Mouse (Mus musculus): Measurements from ENCODE around the gene Hvcn1.
A peak's percentile ranks its signal among the peaks of the same experiment; 100 is the strongest.
"Not testable (repeated sequence)": the region's sequence is repeated elsewhere in the genome, so short reads cannot be mapped to it uniquely, and the experiment has no call there.

The Hvcn1 gene

DNA sequence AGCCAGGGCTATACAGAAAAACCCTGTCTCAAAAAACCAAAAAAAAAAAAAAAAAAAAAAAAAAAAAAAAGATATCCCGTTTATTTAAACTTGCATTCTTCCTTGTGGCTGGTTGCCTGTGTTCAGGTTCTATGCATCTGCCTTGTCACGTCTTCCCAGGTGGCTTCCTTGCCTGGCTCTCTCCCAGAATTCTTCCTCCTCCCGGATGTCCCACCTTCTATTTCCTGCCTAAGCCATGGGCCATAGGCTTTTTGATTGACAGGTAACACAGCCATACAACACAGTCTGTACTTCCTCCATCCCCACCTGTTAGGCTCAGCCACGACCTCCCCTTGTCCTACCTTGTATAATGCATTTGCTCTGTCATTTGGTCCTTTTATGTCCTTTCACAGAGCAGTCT lies at the start of gene Hvcn1:
Gene Hvcn1 (plus strand): TSS at position 330 of the 400 bp plus-strand sequence.
- no peak for DNase-seq (ENCODE audit: low spot score in 2 of 2)

DNA sequence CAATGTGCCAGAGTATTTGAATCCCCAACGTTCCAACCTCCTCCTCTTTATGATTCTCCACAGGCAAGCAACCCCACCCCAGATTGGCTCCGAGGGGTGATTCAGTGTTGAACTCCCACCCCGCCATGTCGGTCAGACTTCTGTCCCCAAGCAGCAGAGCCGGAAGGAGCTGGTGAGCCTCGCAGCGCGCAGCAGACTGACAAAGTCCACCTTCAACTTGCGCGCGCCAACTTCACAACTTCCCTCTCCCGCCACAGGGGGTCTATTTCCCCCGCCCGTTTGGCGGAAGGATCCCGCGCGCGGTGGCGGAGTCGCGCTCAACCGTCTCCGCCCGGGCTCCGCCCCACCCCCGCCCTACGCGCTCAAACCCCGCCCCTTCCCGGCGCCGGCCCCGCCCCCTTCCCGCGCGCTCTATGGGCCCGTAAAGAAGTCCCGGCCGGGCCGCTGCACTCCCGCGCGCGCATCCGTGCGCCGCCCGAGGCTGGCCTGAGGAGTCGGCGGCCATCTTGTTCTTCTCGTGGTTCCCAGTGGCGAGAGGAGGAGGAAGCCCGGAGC lies 48.7 kb upstream of the Hvcn1 start, which contains the start of gene Ppp1cc:
Gene Ppp1cc (plus strand): TSS at position 452 of the 555 bp plus-strand sequence.
- peak; percentile 55 to 90 for DNase-seq (ENCODE audit: low spot score in 2 of 2)

GRCm38 (mm10) chr5:122158557-122159515 lies 47.8 kb upstream of the Hvcn1 start:
- DNase-seq (ENCODE audit: low spot score in 2 of 2) = no peak

- DNase-seq (ENCODE audit: low spot score in 2 of 2) = no peak
Measured at GRCm38 (mm10) chr5:122163194-122163593, 43.4 kb upstream of the Hvcn1 start.

DNA sequence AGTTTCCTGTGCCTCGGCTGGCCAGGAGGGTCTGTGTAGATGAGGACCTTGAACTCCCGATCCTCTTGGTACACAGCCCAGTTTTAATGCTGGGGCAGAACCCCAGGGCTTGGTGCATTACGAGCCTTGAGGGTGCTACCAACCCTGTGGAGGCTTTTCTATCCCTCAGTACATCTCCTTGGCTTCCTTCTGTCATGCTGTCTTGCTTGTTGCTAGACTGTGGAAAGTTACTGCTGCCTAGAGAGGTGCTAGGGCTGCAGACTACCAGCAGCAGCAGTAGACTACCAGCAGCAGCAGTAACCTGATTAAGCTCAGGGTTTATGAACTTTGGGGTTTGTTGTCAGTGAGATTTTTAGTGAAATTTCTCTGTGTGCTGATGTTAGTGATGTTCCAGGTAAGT lies 42.6 kb upstream of the Hvcn1 start:
- DNase-seq (ENCODE audit: low spot score in 2 of 2) = no peak

DNA sequence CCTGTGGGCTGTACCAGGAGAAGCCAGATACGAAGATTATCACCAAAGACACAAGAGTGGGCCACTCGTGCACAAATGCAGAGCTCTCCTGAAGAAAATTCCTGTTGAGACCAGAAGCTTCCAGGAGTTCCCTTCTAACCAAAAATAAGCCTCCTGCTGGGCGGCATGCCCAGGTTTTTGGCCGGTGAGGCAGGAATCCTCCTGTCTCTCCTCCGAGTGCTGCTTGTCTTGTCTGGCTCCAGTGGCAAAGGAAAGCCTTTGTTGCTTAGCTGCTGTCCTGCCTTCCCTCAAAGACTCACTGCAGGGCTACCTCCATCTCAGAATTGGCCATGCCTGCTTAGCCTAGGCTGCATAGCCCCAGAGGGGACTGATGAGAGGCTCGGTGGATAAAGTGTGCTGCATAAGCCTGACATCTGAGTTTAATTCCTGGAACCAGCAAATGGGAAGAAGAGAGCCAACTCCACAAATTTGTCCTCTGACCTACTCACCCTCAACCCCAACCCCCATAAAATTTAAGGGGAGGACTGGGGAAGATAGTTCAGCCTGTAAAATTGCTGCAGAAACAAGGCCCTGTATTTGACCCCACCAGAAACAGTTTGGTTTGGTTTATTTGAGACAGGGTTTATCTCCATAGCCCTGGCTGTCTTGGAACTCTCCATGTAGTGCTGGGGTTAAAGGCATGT lies 41.2 kb upstream of the Hvcn1 start:
- peak in 1 of 2 experiments; percentile 78 for DNase-seq (ENCODE audit: low spot score in 2 of 2)

- no peak for DNase-seq (ENCODE audit: low spot score in 2 of 2)
Measured at GRCm38 (mm10) chr5:122166636-122167161, 39.9 kb upstream of the Hvcn1 start.

DNA sequence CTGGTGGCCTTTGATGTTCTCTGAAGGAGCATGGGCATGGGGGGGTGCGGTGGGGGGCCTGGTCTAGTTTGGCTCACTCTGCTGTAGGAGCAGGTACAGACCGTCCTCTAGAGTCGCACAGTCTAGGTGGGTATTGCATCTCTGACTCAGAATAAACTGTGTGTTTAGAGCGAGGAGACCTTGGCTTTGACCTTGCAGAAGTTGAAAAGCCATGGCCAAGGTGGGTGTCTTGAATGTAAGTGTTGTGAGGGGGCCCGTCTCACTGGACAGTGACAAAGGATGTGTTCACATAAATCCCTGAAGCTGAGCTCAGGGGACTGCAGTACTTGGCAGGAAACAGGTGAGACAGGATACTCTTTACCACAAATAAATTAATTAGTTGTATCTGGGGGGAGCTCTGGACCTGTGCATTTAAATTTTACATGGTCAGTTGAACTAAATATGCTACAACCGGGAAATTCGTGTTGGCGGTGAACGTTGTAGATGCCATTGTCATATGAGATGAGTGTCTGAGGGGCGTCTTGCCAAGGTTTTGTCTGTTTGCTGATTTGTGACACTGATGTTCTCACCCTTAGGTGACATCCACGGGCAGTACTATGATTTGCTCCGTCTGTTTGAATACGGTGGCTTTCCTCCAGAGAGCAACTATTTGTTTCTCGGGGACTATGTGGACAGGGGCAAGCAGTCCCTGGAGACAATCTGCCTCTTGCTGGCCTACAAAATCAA lies 38.1 kb upstream of the Hvcn1 start:
- DNase-seq (ENCODE audit: low spot score in 2 of 2) = no peak

GRCm38 (mm10) chr5:122171058-122171457 lies 35.5 kb upstream of the Hvcn1 start:
- DNase-seq (ENCODE audit: low spot score in 2 of 2) = no peak

- DNase-seq (ENCODE audit: low spot score in 2 of 2) = no peak
Measured at GRCm38 (mm10) chr5:122175402-122175801, 31.2 kb upstream of the Hvcn1 start.

- no peak for DNase-seq (ENCODE audit: low spot score in 2 of 2)
Measured at GRCm38 (mm10) chr5:122175961-122176360, 30.6 kb upstream of the Hvcn1 start.

GRCm38 (mm10) chr5:122176398-122176797 lies 30.2 kb upstream of the Hvcn1 start:
- no peak for DNase-seq (ENCODE audit: low spot score in 2 of 2)

GRCm38 (mm10) chr5:122179665-122180064 lies 26.9 kb upstream of the Hvcn1 start:
- DNase-seq (ENCODE audit: low spot score in 2 of 2) = no peak

DNA sequence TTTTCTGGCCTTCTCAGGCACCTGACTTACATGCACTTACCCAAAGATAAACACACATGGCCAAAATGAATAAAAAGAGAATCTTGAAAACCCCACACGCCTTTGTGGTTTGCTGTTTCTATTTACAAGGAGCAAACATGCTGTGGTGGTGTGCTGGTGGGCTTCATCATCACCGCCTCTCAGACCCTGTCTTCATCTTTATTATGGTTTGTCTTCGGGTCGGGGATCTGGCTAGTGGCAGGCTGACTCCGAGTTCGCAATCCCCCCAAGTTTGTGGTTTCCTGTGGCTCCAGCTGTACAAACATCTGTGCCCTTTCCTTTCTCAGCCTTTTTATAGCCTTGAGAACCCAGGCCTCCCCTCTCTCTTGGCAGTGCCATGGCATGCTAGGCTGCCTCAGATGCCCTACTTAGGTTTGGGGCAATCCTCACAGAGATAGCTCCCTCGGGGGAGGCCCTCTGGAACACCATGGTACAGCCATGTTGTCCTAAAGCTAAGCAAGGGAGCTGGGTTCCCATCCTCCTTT lies 22.3 kb upstream of the Hvcn1 start:
- no peak for DNase-seq (ENCODE audit: low spot score in 2 of 2)

DNA sequence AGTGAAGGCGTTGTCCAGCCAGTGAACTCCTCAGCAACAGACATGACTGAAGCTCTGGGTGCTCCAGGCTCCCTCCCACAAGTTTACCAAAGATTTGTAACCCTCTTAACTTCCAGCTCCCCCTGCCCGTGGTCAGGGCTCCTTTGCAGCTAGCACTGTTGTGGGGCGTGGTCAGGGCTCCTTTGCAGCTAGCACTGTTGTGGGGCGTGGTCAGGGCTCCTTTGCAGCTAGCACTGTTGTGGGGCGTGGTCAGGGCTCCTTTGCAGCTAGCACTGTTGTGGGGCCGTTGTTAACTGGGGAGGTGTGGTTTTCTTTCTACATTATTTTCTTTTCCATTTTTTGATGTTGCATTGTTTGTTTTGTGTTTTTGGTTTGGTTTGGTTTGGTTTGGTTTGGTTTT lies 21.7 kb upstream of the Hvcn1 start:
- not testable (repeated sequence) for DNase-seq (ENCODE audit: low spot score in 2 of 2)

GRCm38 (mm10) chr5:122189115-122189514 lies 17.5 kb upstream of the Hvcn1 start:
- DNase-seq (ENCODE audit: low spot score in 2 of 2) = no peak

GRCm38 (mm10) chr5:122190465-122190864 lies 16.1 kb upstream of the Hvcn1 start:
- DNase-seq (ENCODE audit: low spot score in 2 of 2) = no peak

DNA sequence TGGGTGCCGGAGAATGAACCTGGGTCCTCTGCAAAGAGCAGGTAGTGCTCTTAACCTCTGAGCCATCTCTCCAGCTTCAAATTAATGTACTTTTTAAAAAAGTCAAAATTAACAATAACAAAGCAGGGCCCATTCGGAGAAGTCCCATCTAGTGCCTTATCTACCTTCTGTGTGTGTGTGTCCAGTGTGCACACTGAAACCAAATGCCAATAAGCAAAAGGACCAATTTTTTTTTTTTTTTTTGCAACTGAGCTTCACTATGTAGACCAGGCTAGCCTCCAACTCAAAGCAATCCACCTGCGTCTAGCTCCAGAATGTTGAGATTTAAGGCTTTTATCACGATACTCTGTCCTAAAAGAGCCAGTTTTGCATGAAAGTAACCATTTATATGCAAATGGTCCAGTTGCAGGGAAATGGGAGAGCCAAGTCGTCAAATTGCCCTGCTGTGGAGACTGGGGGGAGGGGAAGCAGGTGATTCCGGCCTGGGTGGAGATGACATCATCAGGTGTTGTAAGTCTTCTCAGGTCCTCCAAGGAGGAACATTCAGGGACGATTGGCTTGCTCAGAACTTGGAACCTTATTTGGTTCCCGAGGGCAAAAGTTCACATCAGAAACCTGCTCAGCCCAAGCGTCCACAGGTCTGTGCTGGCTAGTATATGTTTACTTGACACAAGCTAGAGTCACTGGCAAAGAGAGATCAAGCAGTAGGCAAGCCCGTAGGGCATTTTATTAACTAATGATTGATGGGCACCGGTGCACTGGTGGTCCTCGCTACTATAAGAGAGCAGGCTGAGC lies 15.1 kb upstream of the Hvcn1 start:
- no peak for DNase-seq (ENCODE audit: low spot score in 2 of 2)

DNA sequence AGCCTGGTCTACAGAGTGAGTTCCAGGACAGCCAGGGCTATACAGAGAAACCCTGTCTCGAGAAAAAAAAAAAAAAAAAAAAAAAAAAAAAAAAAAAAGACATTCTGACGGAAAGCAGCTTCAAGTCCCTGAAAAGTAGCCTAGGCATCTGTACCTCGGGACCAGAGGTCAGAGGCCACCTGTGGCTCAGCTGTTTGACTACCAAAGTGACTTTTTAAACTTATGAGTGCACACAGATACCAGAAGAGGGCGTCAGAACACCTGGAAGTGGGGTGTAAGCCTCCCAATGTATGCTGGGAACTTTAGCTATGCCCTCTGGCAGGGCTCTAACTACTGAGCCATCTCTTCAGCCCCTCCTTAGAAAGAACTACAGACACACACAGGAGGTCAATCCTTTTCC lies 14.3 kb upstream of the Hvcn1 start:
- DNase-seq (ENCODE audit: low spot score in 2 of 2) = no peak

DNA sequence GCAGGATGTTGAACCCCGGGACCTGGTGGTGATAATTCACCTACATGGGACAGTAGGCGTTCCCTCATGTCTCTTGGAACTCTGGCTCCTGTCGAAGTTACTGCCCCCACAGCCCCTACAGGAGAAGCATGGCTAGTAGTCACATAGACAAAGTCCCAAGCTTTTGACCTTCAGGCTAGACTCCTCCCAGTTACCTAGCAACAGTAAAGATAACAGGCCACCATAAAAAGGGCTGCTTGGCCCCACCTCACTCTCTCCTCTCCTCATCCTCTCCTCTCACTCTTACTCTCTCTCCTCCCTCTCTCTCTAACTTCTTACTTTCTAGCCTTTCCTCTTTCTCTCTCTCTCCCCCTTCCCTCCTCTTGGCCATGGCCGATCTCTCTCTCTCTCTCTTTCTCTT lies 5.7 kb upstream of the Hvcn1 start:
- no peak for DNase-seq (ENCODE audit: low spot score in 2 of 2)
